Mouse (Mus musculus): ENCODE measurements at regions not wholly inside any gene's neighbourhood (a gene's known extent, or its start where the extent isn't known, plus 50 kb on each side); places are given as distances from the start of the nearest gene placed in this dataset.

GRCm38 (mm10) chr12:107216119-107216518 is 272.3 kb upstream of the 3110018I06Rik start:
- in situ Hi-C loops (cut with MboI, MseI): no loop called here

- in situ Hi-C loops (cut with MboI, MseI): no loop called here
Observed at GRCm38 (mm10) chr12:107221276-107221970, 267.0 kb upstream of the 3110018I06Rik start.

DNA sequence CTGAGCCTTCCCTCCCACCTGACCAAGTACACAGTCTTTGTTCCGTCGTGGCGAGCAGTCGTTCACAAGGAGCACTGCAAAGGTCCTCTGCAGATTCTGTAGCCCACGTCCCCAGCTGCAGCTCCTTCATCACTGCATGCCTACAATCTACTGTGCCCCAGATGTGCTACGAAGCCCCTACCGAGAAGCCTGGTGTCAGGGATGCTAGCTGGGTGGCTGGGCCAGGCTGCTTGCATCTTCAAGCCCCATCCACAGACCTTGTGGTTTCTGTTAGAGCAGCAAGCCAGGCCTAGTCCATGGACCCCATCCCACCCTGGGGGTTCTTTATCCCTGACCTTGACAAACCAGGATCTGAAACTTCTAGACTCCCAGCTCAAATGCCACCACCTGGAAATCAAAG is 266.3 kb upstream of the 3110018I06Rik start:
- in situ Hi-C loops (cut with MboI, MseI): no loop called here

DNA sequence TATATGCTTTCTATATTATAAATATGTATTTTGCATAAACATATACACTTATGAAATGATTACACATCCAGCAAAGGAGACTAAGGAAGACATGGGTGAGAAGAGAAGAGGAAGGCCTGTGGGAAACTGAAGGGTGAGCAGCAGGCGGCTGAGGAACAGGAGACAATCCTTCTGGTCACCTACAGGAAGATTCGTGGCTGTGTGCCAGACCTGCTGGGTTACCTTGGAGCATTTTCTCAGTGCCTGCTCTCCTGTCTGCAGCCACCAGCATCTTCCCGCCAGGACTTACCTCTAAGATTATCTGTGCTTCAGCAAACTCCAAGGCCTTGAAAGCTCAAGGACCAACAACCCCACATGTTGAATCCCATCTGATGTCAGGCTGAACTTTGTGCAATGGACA is 258.3 kb upstream of the 3110018I06Rik start:
- in situ Hi-C loops (cut with MboI, MseI): no loop called here

DNA sequence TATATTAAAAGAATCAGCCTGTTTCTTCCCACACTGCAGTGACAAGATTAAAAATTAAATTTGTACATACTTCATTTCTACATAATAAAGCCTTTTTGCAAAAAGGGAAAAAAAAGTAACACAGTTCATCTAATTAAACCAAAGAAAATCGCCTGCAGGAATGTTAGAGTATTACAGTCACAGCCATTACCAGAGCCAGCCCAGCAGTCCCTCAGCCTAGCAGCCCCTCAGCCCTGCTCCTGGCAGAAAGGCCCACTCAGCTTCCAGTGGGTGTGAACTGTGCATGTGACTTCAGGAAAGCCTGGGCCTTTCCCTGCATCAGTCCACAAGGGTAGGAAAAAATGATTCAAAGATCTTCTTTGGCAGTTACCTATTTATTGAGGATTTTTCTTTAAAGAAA is 256.8 kb upstream of the 3110018I06Rik start:
- in situ Hi-C loops (cut with MboI, MseI): no loop called here

GRCm38 (mm10) chr12:107250747-107251470 is 237.5 kb upstream of the 3110018I06Rik start:
- in situ Hi-C loops (cut with MboI, MseI): no loop called here

DNA sequence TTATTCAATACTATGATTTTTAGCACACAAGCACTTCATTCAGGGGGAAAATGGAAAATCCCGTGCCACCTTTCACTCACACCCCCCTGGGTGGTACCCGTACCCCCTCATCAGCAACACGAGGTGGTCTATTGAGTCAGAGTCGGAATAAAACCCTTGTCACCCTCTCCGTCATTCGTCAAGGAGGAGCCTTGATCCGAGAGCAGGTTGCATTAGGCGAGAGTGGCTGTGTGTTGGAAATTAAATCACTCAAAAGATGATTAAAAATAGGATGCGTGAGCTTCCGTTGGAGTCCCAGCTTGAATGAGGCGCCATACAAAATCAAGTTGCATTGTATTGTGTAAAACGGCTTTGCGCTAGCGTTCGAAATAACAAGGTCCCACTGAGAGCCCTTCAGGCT is 236.5 kb upstream of the 3110018I06Rik start:
- in situ Hi-C loops (cut with MboI, MseI): no loop called here

DNA sequence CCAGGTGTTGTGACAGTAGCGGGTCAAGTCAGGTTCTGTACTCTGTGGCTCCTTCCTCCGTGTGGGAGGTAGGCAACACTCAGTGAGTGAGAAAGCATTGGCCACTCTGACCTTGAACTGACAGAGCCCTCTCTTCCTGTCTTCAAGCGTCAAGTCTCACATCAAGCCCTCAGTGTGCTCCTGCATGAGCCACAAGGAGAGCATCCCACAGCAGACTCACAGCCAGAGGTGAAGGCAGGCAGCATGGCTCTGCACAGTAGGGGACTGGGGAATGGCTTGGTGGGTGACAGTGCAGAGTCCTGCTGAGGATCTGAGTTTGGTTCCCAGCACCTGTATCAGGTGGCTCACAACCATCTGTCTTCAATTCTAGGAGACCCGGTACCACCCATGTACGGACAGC is 226.4 kb upstream of the 3110018I06Rik start:
- in situ Hi-C loops (cut with MboI, MseI): no loop called here

GRCm38 (mm10) chr12:107262516-107262915 is 225.9 kb upstream of the 3110018I06Rik start:
- in situ Hi-C loops (cut with MboI, MseI): no loop called here

DNA sequence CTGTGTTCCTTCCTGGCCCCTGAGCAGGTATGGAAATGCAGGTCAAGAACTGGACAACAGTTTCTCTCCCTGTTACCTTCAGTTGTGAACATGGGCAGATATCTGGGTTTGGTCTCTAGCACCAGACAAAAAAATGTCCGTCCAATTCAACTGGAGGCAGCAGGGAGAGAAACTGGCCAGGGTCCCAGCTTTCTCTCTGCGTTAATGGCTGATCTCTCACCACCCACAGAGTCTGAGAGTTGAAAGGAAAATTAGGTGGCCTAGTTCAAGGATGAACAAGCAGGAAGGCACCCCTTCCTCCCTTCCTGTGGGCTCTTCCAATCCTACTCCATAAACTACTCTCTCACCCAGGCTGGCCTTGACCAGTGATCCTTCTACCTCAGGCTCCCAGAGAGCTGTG is 221.7 kb upstream of the 3110018I06Rik start:
- in situ Hi-C loops (cut with MboI, MseI): loop anchor here (5.0 kb wide), 1 partner anchor 76 kb away; no protein-coding TSS in a partner anchor

DNA sequence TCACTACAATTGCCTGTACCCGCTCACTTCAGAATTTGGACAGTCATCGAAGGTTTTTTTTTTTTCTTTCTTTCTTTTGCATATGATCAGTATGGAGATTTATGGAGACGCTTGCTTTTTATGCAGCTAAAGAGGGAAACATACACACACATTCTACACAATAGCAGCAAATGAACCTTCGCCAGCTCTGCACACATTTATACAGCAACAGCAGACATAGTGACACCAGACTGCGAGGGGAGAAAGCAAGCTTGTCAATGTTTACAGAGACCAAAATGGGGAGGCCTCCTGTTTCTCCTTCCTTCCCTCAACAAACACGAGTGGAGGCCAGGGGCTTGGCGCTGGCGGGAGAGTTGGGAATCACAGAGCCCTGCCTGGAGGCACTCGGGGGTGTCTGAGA is 202.8 kb upstream of the 3110018I06Rik start:
- in situ Hi-C loops (cut with MboI, MseI): no loop called here

DNA sequence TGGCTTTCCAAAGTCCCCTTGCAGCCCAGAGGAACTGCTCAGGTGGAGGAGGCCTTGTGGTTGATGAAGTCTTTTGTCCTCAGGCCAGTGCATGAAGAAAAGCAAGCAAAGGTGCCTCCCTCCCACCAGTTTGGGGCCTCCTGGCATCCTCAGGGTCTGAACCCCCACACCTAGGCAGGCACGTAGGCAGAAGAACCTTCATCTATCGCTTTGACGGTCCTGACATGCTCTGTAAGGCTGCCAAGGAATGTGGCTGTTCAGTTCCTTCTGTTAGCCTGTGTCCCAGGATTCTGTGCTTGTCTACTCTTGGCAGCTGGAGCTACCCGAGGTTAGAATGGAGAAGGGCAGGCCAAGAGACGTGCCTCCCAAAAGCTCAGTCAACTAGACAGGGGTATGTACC is 197.1 kb upstream of the 3110018I06Rik start:
- in situ Hi-C loops (cut with MboI, MseI): no loop called here

DNA sequence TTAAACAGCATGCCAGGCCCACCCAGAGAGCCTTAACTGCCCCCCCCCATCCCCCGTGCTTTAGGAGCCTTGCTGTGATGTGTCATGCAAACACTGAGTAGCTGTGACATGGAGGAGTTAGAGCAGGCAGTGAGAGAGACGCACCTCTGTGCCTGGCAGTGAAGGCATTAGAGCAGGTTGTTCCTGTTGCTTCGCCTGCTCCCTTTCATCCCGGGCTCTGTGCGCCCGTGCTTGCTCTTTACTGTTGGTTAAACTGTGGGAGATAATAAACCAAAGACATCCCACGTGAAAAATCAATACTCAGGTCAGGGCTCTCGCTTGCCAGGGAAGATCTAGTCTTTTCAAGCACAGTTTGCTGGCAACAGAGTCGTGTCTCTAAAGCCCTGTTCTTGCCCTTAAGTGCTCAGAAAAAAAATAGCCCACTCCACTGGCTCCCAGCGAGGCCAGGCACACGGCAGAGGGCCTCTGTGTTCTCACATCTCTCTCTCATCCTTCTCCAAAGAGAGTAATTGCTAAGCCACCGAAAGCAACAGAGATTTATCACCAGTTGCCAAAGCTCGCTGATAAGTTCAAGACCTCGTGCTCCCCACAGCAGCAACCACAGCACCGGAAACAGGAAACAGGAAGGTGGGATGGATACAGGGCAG is 181.2 kb upstream of the 3110018I06Rik start:
- in situ Hi-C loops (cut with MboI, MseI): no loop called here

GRCm38 (mm10) chr12:107315446-107315845 is 173.0 kb upstream of the 3110018I06Rik start:
- in situ Hi-C loops (cut with MboI, MseI): no loop called here

DNA sequence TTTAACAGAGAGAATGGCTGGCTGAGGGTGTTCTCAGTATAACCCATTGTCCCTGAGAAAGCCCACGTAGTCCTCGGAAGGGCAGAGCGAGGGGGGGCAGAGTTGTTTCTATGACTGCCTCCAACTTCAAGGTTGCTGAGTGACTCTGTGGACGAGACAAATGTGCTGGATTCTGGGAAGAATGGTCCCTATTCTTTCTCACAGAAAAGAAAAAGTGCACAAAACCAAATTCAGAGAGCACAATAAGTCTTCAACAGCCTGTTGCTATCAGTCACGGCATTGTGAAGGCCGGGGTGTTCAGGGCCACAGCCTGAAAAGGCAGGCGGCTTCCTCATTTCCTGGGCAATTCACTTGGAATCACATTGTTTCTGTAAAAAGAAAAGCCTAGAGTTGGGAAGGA is 165.6 kb upstream of the 3110018I06Rik start:
- in situ Hi-C loops (cut with MboI, MseI): no loop called here

GRCm38 (mm10) chr12:107326101-107326500 is 162.3 kb upstream of the 3110018I06Rik start:
- in situ Hi-C loops (cut with MboI, MseI): no loop called here

GRCm38 (mm10) chr12:107327107-107327770 is 161.2 kb upstream of the 3110018I06Rik start:
- in situ Hi-C loops (cut with MboI, MseI): no loop called here

GRCm38 (mm10) chr12:107328986-107329385 is 159.4 kb upstream of the 3110018I06Rik start:
- in situ Hi-C loops (cut with MboI, MseI): no loop called here

DNA sequence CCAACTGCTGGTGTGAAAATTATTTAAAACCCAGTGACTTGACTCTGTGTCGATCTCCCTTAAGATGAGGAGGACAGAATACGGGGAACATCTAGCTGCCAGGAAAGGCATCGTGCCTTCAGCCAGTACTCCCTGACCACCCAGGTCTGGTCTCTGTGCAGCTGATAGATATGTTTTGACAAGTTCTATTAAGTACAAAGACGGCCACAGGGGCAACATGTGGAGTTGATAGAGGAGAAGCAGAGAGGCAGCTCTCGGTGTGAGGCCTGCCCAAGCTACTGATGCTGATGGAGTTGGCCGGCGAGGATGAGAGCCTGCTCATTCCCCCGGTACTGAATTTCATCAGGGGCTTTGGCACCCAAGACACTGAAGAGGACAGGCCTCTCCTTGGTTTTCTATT is 154.1 kb upstream of the 3110018I06Rik start:
- in situ Hi-C loops (cut with MboI, MseI): loop anchor here (10.0 kb wide), 1 partner anchor 360 kb away; no protein-coding TSS in a partner anchor

DNA sequence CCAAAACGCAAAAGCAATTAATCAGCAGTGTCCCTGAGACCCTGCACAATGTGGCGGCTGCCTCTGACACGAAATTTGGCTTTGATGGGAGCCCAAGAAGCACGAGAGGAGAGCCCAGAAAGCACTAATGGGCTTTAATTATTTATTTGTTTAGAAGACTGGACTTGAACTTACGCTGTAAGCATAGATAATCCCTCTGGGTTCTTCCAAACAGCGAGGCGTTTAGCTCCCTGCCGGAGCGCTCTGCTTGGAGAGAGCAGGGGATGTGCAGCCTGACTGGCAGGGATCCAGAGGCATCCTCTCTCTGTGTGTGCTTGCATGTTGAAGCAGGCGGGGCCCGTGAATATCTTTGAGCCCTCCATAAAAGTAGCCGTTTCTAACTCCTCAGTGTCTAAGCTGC is 153.3 kb upstream of the 3110018I06Rik start:
- in situ Hi-C loops (cut with MboI, MseI): loop anchor here (10.0 kb wide), 1 partner anchor 360 kb away; no protein-coding TSS in a partner anchor

DNA sequence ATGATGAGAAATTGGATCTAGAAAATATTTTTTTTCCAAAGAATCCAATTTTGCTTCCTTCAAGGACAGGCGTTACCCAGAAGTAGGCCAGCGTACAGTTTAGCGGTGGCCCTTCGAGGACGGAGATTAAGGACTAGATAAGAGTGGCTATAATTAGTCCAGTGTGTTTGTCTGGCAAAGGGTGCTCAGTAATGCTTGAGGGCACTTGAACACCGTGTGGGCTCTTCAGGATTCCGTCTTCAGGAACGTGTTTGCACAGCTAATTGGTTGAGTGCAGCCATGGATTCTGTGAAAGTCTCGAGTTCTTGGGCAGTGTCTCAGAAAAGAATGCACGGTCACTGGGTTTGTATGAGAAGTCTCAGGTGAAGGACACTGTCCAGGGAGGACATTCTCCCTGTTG is 149.7 kb upstream of the 3110018I06Rik start:
- in situ Hi-C loops (cut with MboI, MseI): loop anchor here (10.0 kb wide), 1 partner anchor 356 kb away; no protein-coding TSS in a partner anchor

GRCm38 (mm10) chr12:107356211-107356610 is 132.2 kb upstream of the 3110018I06Rik start:
- in situ Hi-C loops (cut with MboI, MseI): no loop called here

All from regulatory T cell (primary cell).